Mouse (Mus musculus) adrenal gland, postnatal 25 days (tissue): ENCODE measurements at regions not wholly inside any gene's neighbourhood (a gene's known extent, or its start where the extent isn't known, plus 50 kb on each side); places are given as distances from the start of the nearest gene placed in this dataset.
"Not testable (repeated sequence)": the region's sequence is repeated elsewhere in the genome, so short reads cannot be mapped to it uniquely, and the experiment has no call there.

Experiments used
- DNase-seq: peaks from one replicate; pipeline ENCODE4 v3.0.0; 2021; ENCODE audit warnings: mixed read lengths

GRCm38 (mm10) chr11:28993270-28993847 is 137.2 kb upstream of the Pnpt1 start:
- peak; percentile 8 for DNase-seq

GRCm38 (mm10) chr11:28998314-28999106 is 132.0 kb upstream of the Pnpt1 start:
- no peak for DNase-seq

- DNase-seq: no peak
These were observed 131.3 kb upstream of the Pnpt1 start for GRCm38 (mm10) chr11:28999196-28999595.

- DNase-seq: no peak
These were observed 130.9 kb upstream of the Pnpt1 start for GRCm38 (mm10) chr11:28999620-29000019.

- no peak for DNase-seq
These were observed 130.3 kb upstream of the Pnpt1 start for GRCm38 (mm10) chr11:29000212-29000611.

GRCm38 (mm10) chr11:29017406-29017805 is 113.1 kb upstream of the Pnpt1 start:
- no peak for DNase-seq

GRCm38 (mm10) chr11:29040817-29041216 is 89.7 kb upstream of the Pnpt1 start:
- DNase-seq: no peak

GRCm38 (mm10) chr11:29047985-29048610 is 82.4 kb upstream of the Pnpt1 start:
- not testable (repeated sequence) for DNase-seq

GRCm38 (mm10) chr11:29052625-29053024 is 77.9 kb upstream of the Pnpt1 start:
- DNase-seq: no peak

- not testable (repeated sequence) for DNase-seq
These were observed 61.0 kb upstream of the Pnpt1 start for GRCm38 (mm10) chr11:29069586-29069985.

GRCm38 (mm10) chr11:29072231-29072630 is 58.3 kb upstream of the Pnpt1 start:
- DNase-seq: no peak
